Mouse (Mus musculus) midbrain, postnatal 0 days (tissue): ENCODE results near the gene Gtpbp8. TPM values are rescaled to one million over a fixed set of nuclear protein-coding genes. Genes with fewer than 3 reads are reported as not detected.

ENCODE experiments used
- ATAC-seq: fragments of 200-750 bp; cut with Nextera tagmentation; 2 replicates; pipeline ENCODE4 v1.8.0; 2017; ENCODE audit warnings: moderate number of reproducible peaks, mild to moderate bottlenecking, moderate TSS enrichment, moderate library complexity; ENCODE audit not compliant: low FRiP score
- DNase-seq: peaks from one replicate; pipeline ENCODE4 v3.0.0-alpha.2; 2015; ENCODE audit warnings: low spot score
- H3K27ac ChIP-seq: fragments of 300-500 bp; sonication (generic); 2 replicates; pipeline ENCODE4 v1.5.1; 2014; ENCODE audit warnings: low read depth, mild to moderate bottlenecking, low read length, mixed read lengths
- H3K27me3 ChIP-seq: fragments of 300-500 bp; sonication (generic); 2 replicates; pipeline ENCODE4 v1.6.1; 2014; ENCODE audit warnings: low read length, control low read depth, mixed read lengths; ENCODE audit not compliant: insufficient read depth
- H3K36me3 ChIP-seq: fragments of 300-500 bp; sonication (generic); 2 replicates; pipeline ENCODE4 v1.6.1; 2014; ENCODE audit warnings: low read length, control low read depth, mixed read lengths; ENCODE audit not compliant: insufficient read depth
- H3K4me1 ChIP-seq: fragments of 300-500 bp; sonication (generic); 2 replicates; pipeline ENCODE4 v1.6.1; 2014; ENCODE audit warnings: mild to moderate bottlenecking, control low read depth, antibody characterized with exemption, low read length, mixed read lengths; ENCODE audit not compliant: insufficient read depth
- H3K4me2 ChIP-seq: fragments of 300-500 bp; sonication (generic); 2 replicates; pipeline ENCODE4 v1.6.1; 2014; ENCODE audit warnings: low read depth, mild to moderate bottlenecking, low read length, mixed read lengths; ENCODE audit not compliant: poor library complexity, severe bottlenecking
- H3K4me3 ChIP-seq: fragments of 300-500 bp; sonication (generic); 2 replicates; pipeline ENCODE4 v1.5.1; 2014; ENCODE audit warnings: low read depth, mild to moderate bottlenecking, low read length, moderate library complexity
- H3K9ac ChIP-seq: fragments of 300-500 bp; sonication (generic); replicated peaks from 2 replicates; pipeline ENCODE4 v1.6.1; 2014; ENCODE audit warnings: mild to moderate bottlenecking, low read length, moderate library complexity, mixed read lengths; ENCODE audit not compliant: poor library complexity, severe bottlenecking
- H3K9me3 ChIP-seq: fragments of 300-500 bp; sonication (generic); 2 replicates; pipeline ENCODE4 v1.6.1; 2016; ENCODE audit warnings: low read length, control low read depth
- CTCF ChIP-seq: IDR thresholded peaks from 2 replicates; pipeline ENCODE4 v1.5.1; 2016; ENCODE audit warnings: antibody characterized with exemption, mild to moderate bottlenecking
- WGBS: fragments of 180-500 bp; shearing (Covaris S2); extraction: QIAGEN DNeasy Blood & Tissue Kit; methylation state at CpG from one replicate; pipeline ENCODE4 v1.1.7; 2014; 5-methylcytosine and 5-hydroxymethylcytosine counted together
- polyA plus RNA-seq: library from polyadenylated mRNA; unstranded; fragments of >200 nt; fragmentation: Nextera tagmentation; extraction: Ambion mirVana; gene quantifications from 2 replicates; pipeline ENCODE4 v1.2.1, GENCODE M21; 2015
- total RNA-seq: library from RNA; depleted of rRNA; stranded (reverse); fragments of >200 nt; gene quantifications from 2 replicates; pipeline ENCODE4 v1.2.3, GENCODE M21; 2014

Gene Gtpbp8
- total and polyA plus RNA-seq, 2 experiments from 2014 or later = 38.8 to 42.5 TPM

DNA sequence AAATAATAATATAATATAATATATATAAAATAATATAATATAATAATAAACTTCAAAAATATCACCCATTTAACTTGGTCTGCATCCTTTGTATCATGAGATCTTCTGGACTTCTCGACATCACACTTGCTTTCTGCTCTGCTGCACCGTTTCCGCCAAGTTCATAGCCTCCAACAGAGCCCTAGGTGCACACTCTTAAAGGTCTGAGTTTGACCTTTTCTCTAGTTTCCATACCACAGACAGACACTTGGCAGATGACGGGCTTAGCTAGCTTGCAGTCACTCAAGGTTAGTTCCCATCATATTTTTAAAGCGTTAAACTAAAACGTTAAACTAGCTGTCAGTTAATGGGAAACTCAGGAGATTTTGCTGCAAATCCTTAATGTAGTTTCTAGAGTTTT, 28.0 kb upstream of the Gtpbp8 start:
- H3K4me2 ChIP-seq = no peak overlapping the region

GRCm38 (mm10) chr16:44773673-44774072, 27.5 kb upstream of the Gtpbp8 start:
- H3K4me1 ChIP-seq = no peaks in the 10 kb centered on the region
- no peaks in the 10 kb centered on the region for H3K27me3 ChIP-seq
- ATAC-seq (no peak), DNase-seq (no peak)
- H3K4me3 ChIP-seq = no peak overlapping the region
- H3K4me2 ChIP-seq = no peak overlapping the region
- WGBS = 88% methylated on average over 3 of the region's 3 CpGs
- H3K9ac ChIP-seq = no peak overlapping the region
- no peaks in the 10 kb centered on the region for H3K9me3 ChIP-seq
- H3K27ac ChIP-seq = no peak overlapping the region
- no peaks in the 10 kb centered on the region for H3K36me3 ChIP-seq
- no peak for TF ChIP-seq CTCF

More for the DNA sequence above, 28.0 kb upstream of the Gtpbp8 start:
- no peaks in the 10 kb centered on the region for H3K9me3 ChIP-seq
- WGBS = 86% methylated on average over 6 of the region's 6 CpGs
- no peak for TF ChIP-seq CTCF
- H3K27ac ChIP-seq = no peak overlapping the region
- no peak for DNase-seq
- H3K9ac ChIP-seq = no peak overlapping the region
- no peaks in the 10 kb centered on the region for H3K36me3 ChIP-seq
- H3K4me1 ChIP-seq = no peaks in the 10 kb centered on the region
- H3K4me3 ChIP-seq = no peak overlapping the region
- ATAC-seq = no peak
- H3K27me3 ChIP-seq = no peaks in the 10 kb centered on the region

DNA sequence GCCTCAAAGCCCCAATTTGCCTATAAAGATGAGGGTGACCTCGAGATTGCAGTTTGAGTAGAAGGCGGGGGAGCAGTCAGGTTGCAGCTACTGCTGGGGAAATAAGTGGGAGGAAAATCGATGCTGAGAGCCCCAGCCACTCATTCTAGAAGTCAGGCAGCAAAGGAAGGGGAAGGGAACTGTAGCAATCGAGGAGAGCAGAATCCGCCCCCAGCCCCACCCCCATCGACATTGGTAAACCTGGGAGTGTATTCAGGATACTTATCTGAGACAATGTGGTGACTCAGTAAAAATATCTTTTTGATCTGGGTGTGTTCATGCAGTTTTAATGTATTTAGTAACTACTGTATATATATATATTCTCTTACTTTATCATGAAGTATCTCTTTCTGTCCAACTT, 26.4 kb upstream of the Gtpbp8 start:
- WGBS = 80% methylated on average over 6 of the region's 6 CpGs
- H3K9me3 ChIP-seq = no peaks in the 10 kb centered on the region
- H3K4me3 ChIP-seq = no peak overlapping the region
- no peak overlapping the region for H3K27ac ChIP-seq
- no peak for ATAC-seq
- H3K9ac ChIP-seq = no peak overlapping the region
- DNase-seq = no peak
- H3K36me3 ChIP-seq = no peaks in the 10 kb centered on the region
- TF ChIP-seq CTCF = no peak
- H3K27me3 ChIP-seq = no peaks in the 10 kb centered on the region
- H3K4me1 ChIP-seq = no peaks in the 10 kb centered on the region
- no peak overlapping the region for H3K4me2 ChIP-seq

- no peaks in the 10 kb centered on the region for H3K27me3 ChIP-seq
- no peak overlapping the region for H3K4me2 ChIP-seq
- no peak overlapping the region for H3K9ac ChIP-seq
- H3K4me1 ChIP-seq = no peaks in the 10 kb centered on the region
- 51% methylated on average over 2 of the region's 2 CpGs for WGBS
- ATAC-seq = peak; percentile 62; the same call in 1 of the 2 replicates
- no peak overlapping the region for H3K4me3 ChIP-seq
- no peaks in the 10 kb centered on the region for H3K9me3 ChIP-seq
- H3K27ac ChIP-seq = no peak overlapping the region
- DNase-seq = peak; percentile 52
- peak; percentile 85 for TF ChIP-seq CTCF
- H3K36me3 ChIP-seq = no peaks in the 10 kb centered on the region
Measured at GRCm38 (mm10) chr16:44767967-44768366, 21.8 kb upstream of the Gtpbp8 start.

GRCm38 (mm10) chr16:44767506-44767905, 21.3 kb upstream of the Gtpbp8 start:
- Histone ChIP-seq H3K4me3 (no peak overlapping the region), H3K27me3 (no peaks in the 10 kb centered on the region), H3K4me1 (no peaks in the 10 kb centered on the region), H3K4me2 (no peak overlapping the region), H3K9ac (no peak overlapping the region), H3K9me3 (no peaks in the 10 kb centered on the region), H3K36me3 (no peaks in the 10 kb centered on the region), H3K27ac (no peak overlapping the region)
- WGBS = 89% methylated on average over 7 of the region's 7 CpGs
- DNase-seq = no peak
- no peak for TF ChIP-seq CTCF
- ATAC-seq = no peak

- WGBS = 83% methylated on average over 9 of the region's 9 CpGs
- Histone ChIP-seq H3K27me3 (no peaks in the 10 kb centered on the region), H3K4me3 (no peak overlapping the region), H3K4me1 (no peaks in the 10 kb centered on the region), H3K9me3 (no peaks in the 10 kb centered on the region), H3K4me2 (no peak overlapping the region), H3K9ac (no peak overlapping the region), H3K36me3 (no peaks in the 10 kb centered on the region), H3K27ac (no peak overlapping the region)
- no peak for TF ChIP-seq CTCF
- ATAC-seq (no peak), DNase-seq (no peak)
Measured at GRCm38 (mm10) chr16:44766320-44766892, 20.2 kb upstream of the Gtpbp8 start.
